Mouse (Mus musculus) bone marrow macrophage, adult 2 months (primary cell): Measurements from ENCODE around the gene Clec2d. TPM values are rescaled to one million over a fixed set of nuclear protein-coding genes. Genes with fewer than 3 reads are reported as not detected.

Experiments
- H3K27ac ChIP-seq: 2 replicates; pipeline ENCODE4 v1.5.1; 2012; ENCODE audit warnings: low read depth, low read length; ENCODE audit not compliant: insufficient read depth
- H3K4me1 ChIP-seq: 2 replicates; pipeline ENCODE4 v1.6.1; 2012; ENCODE audit warnings: low read length; ENCODE audit not compliant: control insufficient read depth, insufficient read depth
- H3K4me3 ChIP-seq: 2 replicates; pipeline ENCODE4 v1.5.1; 2012; ENCODE audit warnings: mild to moderate bottlenecking, low read length, moderate library complexity; ENCODE audit not compliant: insufficient read depth
- CTCF ChIP-seq: IDR thresholded peaks from 2 replicates; pipeline ENCODE4 v1.5.1; 2012; ENCODE audit warnings: low read depth, mild to moderate bottlenecking, low read length, moderate library complexity
- POLR2A ChIP-seq: IDR thresholded peaks from 2 replicates; pipeline ENCODE4 v1.6.1; 2012; ENCODE audit warnings: mild to moderate bottlenecking, low read depth, low read length, borderline replicate concordance
- polyA plus RNA-seq: library from polyadenylated mRNA; stranded (reverse); fragments of >200 nt; gene quantifications from 2 replicates; pipeline ENCODE4 v1.2.4, GENCODE M21; 2012; ENCODE audit not compliant: missing spikeins, insufficient read depth, insufficient read length

Gene Clec2d
- polyA plus RNA-seq, 1 experiment = 118 TPM

DNA sequence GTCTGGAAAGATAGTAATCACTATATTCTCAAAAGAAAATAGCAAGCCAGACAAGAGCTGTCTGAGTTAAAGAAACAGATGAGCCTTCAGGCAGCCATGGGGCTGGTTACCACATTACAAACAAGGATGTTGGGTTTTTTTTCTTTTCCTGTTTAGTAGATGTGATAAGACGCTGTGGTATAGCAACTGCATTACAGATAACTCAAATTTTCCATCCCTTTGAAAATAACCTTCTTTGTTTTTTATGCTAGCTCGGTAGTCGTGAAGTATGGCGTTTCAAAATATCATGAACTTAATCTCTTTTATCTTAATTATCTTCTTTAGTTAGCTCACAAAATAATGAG lies 30.0 kb downstream of the Clec2d start:
- no peak for TF ChIP-seq POLR2A
- TF ChIP-seq CTCF = no peak
- H3K4me3 ChIP-seq = no peak overlapping the region
- no peak overlapping the region for H3K27ac ChIP-seq
- peaks cover 11% of the 10 kb centered on the region for H3K4me1 ChIP-seq

DNA sequence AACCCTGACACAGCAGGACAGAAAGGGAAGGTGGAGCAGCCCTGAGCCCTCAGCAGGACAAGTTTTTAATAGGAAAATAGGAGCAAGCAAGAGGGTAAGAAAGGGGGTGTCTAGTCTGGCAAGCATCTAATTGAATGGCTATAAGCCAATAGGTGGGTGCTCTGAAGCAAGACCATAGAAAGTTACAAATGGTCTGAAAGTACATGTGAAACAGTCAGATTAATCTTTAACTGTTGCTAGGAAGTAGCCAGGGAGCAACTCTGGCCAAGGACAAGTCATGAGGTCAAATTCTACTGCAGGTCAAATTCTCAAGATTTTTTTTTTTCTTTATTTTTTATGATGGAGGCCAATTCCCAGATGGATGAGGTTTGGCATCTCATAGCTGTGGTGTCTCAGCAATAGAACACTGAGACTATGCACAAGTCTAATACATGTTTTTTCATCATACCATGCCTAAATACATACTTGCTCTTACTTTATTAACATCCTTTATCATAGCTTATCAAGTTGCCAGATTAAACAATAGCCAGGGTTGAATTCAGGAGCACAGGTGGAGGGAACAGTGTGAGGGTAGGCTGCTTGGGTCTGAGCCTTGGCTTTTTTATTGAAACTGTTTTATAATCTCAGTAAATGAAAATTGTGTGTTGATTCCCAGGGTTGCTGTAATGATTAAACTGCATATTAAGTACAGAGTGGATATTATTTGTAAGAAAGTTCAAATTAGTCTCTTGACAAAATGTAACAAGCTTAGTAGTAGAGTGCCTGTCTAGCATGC lies 32.2 kb downstream of the Clec2d start:
- no peak for TF ChIP-seq CTCF
- TF ChIP-seq POLR2A = no peak
- Histone ChIP-seq H3K27ac (no peak overlapping the region), H3K4me3 (no peak overlapping the region), H3K4me1 (peaks cover 20% of the 10 kb centered on the region)

- Histone ChIP-seq H3K4me3 (no peak overlapping the region), H3K27ac (no peak overlapping the region), H3K4me1 (peaks cover 20% of the 10 kb centered on the region)
- no peak for TF ChIP-seq POLR2A
- no peak for TF ChIP-seq CTCF
Measured at GRCm38 (mm10) chr6:129213497-129213896, 33.1 kb downstream of the Clec2d start.

DNA sequence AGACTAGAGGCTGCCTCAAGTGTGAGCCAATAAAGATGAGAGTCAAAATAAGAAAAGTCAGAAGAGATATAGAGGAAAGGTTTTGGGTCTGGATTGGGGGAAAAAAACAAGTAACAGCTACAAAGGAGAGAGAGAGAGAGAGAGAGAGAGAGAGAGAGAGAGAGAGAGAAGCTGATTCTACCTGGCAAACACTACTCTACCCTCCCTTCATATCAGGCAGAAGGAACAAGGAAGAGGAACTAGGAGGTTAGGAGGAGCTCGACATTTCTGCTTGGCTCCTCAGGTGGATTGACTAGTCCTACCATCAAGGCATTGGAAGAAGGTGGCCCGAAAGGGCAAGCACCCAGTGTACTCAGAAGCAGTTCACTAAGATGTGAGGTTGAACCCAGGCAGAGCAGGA lies 33.8 kb downstream of the Clec2d start:
- no peak overlapping the region for H3K4me3 ChIP-seq
- peaks cover 20% of the 10 kb centered on the region for H3K4me1 ChIP-seq
- H3K27ac ChIP-seq = peak overlapping the region; percentile 26; the same call in 1 of the 2 replicates
- TF ChIP-seq CTCF = no peak

DNA sequence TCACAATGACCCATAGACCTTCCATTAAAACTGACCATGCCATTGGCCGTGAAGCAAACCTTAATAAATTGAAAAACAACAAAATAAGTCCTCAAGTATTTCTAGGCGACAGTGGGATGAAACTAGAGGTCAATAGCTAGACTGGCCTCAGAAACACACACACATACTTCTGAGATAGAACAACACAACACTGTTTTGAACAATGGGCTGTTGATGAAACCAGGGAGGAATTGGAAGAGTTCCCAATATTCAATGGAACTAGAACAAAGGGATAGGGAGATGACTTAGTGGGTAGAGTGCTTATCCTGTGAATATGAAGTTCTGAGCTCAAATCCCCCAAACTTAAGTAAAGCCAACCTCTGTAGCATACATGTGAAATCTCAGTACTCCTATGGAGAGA lies 34.6 kb downstream of the Clec2d start:
- TF ChIP-seq POLR2A (no peak), CTCF (no peak)
- no peak overlapping the region for H3K4me3 ChIP-seq
- peaks cover 20% of the 10 kb centered on the region for H3K4me1 ChIP-seq
- peak overlapping the region; percentile 90 for H3K27ac ChIP-seq

DNA sequence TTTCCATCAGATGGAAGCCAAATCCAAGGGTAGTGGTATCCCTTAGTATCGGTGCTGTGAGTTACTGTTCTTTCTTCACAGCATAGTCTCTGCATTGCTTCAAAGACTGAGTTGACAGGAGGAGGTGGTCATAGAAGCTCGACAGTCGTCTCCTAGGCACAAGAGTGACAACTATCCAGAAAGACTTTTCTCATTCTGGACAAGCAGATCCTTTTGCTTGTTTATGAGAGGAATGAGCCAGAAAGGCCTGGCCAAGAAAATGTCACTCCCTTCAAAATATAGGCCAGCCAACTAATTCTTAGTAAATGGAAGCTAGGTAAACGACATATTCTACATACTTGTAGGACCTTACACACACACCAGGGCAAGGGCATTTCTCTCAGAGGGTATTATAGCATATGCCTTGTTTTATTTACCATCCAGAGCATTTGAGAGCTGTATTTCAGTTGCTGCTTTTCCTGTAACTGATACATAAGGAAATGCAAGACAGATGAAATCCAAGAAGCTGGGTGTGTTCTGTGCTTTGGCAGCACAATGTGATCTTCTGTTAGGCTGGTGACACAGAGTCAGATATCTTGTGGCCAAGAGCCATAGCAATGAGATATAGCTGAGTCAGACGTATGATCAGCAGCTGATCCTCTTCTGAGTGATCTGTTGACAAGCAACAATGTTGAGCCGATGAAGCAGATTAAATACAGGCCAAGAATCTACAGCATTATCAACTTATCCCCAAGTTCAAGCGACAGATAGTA lies 35.6 kb downstream of the Clec2d start:
- no peak overlapping the region for H3K4me3 ChIP-seq
- TF ChIP-seq CTCF = no peak
- TF ChIP-seq POLR2A = no peak
- H3K27ac ChIP-seq = peak overlapping the region; percentile 90
- peaks cover 20% of the 10 kb centered on the region for H3K4me1 ChIP-seq

GRCm38 (mm10) chr6:129216721-129217230 lies 36.4 kb downstream of the Clec2d start:
- Histone ChIP-seq H3K4me1 (peaks cover 20% of the 10 kb centered on the region), H3K4me3 (no peak overlapping the region), H3K27ac (peak overlapping the region; percentile 90)
- TF ChIP-seq POLR2A (no peak), CTCF (no peak)

- no peak overlapping the region for H3K4me3 ChIP-seq
- peaks cover 18% of the 10 kb centered on the region for H3K4me1 ChIP-seq
- no peak overlapping the region for H3K27ac ChIP-seq
- TF ChIP-seq CTCF (no peak), POLR2A (no peak)
Measured at GRCm38 (mm10) chr6:129218191-129218696, 37.8 kb downstream of the Clec2d start.

DNA sequence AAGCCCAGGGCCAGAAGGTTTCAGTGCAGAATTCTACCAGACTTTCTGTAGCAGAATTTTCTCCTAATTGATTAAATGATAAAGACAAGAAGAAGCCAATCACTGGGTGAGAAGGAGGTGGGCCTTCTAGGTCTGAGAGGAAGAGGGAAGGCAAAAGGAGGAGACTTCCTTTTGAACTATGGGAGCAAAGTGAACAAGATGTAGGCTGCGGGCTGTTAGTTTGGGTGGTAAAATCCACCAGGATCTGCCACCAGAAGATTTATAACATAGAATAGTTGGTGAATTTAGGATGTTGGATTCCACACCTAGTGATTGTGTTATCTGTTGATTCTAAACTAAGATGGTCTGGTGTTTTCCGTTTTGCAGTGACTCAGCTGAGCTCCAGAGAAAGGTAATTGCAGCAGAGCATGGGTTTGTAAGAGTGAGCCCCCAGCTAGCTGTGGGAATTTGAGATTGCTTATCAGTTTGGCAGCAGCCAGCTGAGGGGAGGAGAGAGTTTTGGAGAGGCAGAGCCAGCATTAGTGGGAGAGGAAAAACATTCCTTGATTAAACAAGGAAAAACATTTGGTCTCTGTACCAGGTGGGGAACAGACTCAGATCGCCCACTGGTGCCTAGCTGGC lies 39.6 kb downstream of the Clec2d start:
- no peak for TF ChIP-seq POLR2A
- TF ChIP-seq CTCF = no peak
- Histone ChIP-seq H3K27ac (no peak overlapping the region), H3K4me1 (peaks cover 13% of the 10 kb centered on the region), H3K4me3 (no peak overlapping the region)
